Mouse (Mus musculus) bone marrow, adult 2 months (tissue): ENCODE results near the gene Fam241b. TPM values are rescaled to one million over a fixed set of nuclear protein-coding genes. Genes with fewer than 3 reads are reported as not detected.

ENCODE experiments used
- H3K27ac ChIP-seq: fragments of 200-500 bp; 2 replicates; pipeline ENCODE4 v1.5.1; 2012; ENCODE audit warnings: low read depth, mild to moderate bottlenecking, control low read depth, inconsistent platforms, low read length; ENCODE audit not compliant: control insufficient read depth, poor library complexity, insufficient read depth
- H3K4me1 ChIP-seq: fragments of 200-500 bp; 2 replicates; pipeline ENCODE4 v1.6.1; 2011; ENCODE audit warnings: low read length; ENCODE audit not compliant: control insufficient read depth, insufficient read depth
- H3K4me3 ChIP-seq: fragments of 200-500 bp; replicated peaks from 2 replicates; pipeline ENCODE3; 2011; ENCODE audit warnings: mild to moderate bottlenecking, low read depth, low read length, control low read depth; ENCODE audit not compliant: control insufficient read depth
- CTCF ChIP-seq: fragments of 200-500 bp; IDR thresholded peaks from 2 replicates; pipeline ENCODE4 v1.5.1; 2011; ENCODE audit warnings: low read length, control low read depth; ENCODE audit not compliant: control insufficient read depth, insufficient read depth
- POLR2A ChIP-seq: fragments of 200-500 bp; IDR thresholded peaks from 2 replicates; pipeline ENCODE4 v1.6.1; 2011; ENCODE audit warnings: low read depth, mild to moderate bottlenecking, control low read depth, low read length, borderline replicate concordance; ENCODE audit not compliant: control insufficient read depth
- WGBS: fragments of 180-500 bp; shearing (Covaris S2); methylation state at CpG from one replicate; pipeline ENCODE4 v1.1.7; 2018; 5-methylcytosine and 5-hydroxymethylcytosine counted together
- polyA plus RNA-seq: library from polyadenylated mRNA; stranded (reverse); fragments of >200 nt; gene quantifications from 2 replicates; pipeline ENCODE4 v1.2.4, GENCODE M21; 2011; ENCODE audit warnings: low replicate concordance; ENCODE audit not compliant: missing spikeins, insufficient read depth, insufficient read length

Fam241b gene
- polyA plus RNA-seq, 1 experiment: 2.0 TPM

DNA sequence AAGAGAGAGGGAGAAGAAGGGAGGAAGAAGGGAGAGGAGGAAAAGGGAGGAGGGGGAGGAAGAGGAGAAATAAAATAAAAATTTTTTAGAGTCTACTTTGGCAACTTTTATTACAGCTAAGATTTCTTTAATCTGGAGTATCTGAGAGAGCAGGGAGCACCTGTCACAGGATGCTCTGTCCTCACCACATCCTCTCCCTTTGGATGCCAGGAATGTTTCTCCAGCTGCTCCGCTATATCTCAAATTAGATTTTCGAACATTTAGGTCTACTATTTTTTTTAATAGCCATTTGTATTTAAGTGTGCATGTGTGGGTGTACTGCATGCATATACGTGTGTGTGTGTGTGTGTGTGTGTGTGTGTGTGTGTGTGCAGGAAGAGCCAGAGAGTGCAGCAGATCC lies 36.2 kb upstream of the Fam241b start:
- TF ChIP-seq POLR2A: no peak
- no peak for TF ChIP-seq CTCF
- Histone ChIP-seq H3K27ac (no peak overlapping the region), H3K4me1 (no peaks in the 10 kb centered on the region), H3K4me3 (no peak overlapping the region)
- WGBS: 83% methylated on average over 3 of the region's 3 CpGs

DNA sequence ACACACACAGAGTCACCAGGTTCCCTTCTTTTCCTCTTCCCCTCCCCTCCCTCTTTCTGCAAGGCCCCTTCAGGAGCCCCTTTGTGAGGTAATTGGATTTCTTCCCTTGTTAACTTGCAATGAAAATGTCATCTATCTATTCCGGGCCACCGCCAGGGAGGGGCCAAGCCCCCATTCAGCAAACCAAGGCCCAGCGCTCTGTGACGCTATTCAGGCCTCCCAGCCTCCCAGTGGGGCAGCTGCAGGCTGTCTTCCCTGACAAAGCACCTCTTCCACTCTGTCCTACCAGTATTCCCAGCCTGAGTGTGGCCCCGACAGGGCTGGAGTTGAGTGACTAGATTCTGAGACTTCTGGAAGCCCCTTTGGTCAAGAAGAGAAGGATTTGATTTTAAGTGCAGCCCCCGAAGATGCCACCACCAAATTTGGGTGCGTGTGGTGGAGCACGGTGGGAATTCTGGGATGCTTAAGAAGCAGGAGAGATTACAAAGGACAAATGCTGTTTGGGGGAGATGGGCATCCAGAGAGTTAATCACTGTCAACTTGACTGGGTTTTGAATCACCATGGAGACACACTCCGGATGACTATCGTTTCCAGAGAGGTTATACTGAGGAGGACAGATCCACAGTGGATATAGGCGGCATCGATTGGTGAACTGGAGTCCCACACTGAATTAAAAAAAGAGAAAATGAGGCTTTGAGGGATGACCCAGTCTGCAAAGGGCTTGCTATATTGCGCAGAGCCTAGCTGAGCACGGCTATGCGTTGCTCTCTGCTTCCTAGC lies 31.0 kb upstream of the Fam241b start:
- Histone ChIP-seq H3K4me3 (no peak overlapping the region), H3K27ac (no peak overlapping the region), H3K4me1 (no peaks in the 10 kb centered on the region; the same call in 1 of the 2 replicates)
- TF ChIP-seq POLR2A (no peak), CTCF (no peak)
- 80% methylated on average over 15 of the region's 15 CpGs for WGBS

DNA sequence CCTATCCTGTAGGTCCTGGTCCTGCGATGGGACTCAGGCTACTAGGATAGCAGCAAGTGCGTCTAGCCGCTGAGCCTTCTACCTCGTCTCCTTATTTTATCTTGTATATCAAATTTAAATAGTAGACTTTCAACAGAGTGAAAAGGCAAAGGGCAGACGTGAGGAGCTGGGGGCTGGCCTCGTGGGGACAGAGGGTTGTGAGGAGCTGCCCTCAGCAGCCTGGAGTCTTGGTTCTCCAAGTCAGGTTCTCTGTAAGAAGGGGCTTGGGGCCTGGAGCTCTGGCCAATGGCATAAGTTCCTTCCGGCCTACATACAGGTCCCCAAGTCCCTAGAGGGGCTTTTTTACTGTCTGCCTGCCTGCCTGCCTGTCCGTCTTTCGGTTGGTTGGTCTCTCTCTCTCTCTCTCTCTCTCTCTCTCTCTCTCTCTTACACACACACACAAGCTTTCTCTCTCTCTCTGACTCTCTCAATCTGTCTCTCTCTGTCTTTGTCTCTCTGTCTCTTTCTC lies 30.3 kb upstream of the Fam241b start:
- WGBS: 70% methylated on average over 9 of the region's 9 CpGs
- no peak overlapping the region for H3K27ac ChIP-seq

DNA sequence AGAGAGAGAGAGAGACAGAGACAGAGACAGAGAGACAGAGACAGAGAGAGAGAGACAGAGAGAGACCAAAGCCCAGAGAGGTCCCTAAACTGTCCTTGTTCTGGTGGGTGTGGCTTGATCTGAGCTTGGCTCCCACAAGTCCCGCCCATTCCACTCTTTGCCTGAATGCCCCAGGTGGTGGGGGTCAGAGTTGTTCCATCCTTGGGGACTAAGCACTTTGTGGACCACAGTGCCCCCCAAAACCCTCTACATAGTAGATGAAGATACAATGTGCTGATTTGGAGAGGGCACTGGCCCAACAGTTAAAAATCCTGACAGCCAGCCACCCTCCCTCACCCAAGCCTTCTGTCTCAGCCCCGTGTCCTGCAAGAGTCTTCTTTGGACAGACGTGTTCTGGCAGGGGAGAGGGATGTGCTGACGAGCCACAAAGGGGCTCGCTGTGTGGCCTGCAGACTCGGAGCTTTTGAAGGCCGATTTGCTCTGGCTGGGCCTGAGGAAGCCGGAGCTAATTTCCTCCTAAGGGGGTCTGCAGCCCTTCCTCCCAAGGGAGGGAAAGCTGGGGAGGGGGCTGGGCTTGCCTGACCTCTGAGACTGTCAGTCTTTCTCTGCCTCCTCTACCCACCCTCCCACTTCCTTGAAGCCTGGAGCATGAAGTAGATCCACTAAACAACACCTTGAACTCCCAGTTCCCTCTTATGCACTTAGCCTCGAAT lies 29.3 kb upstream of the Fam241b start:
- Histone ChIP-seq H3K4me1 (no peaks in the 10 kb centered on the region; the same call in 1 of the 2 replicates), H3K27ac (no peak overlapping the region), H3K4me3 (no peak overlapping the region)
- TF ChIP-seq POLR2A: no peak
- TF ChIP-seq CTCF: no peak
- WGBS: 43% methylated on average over 9 of the region's 9 CpGs

More for the DNA sequence above, 30.3 kb upstream of the Fam241b start:
- TF ChIP-seq CTCF: no peak
- TF ChIP-seq POLR2A: no peak
- no peak overlapping the region for H3K4me3 ChIP-seq
- H3K4me1 ChIP-seq: no peaks in the 10 kb centered on the region; the same call in 1 of the 2 replicates

DNA sequence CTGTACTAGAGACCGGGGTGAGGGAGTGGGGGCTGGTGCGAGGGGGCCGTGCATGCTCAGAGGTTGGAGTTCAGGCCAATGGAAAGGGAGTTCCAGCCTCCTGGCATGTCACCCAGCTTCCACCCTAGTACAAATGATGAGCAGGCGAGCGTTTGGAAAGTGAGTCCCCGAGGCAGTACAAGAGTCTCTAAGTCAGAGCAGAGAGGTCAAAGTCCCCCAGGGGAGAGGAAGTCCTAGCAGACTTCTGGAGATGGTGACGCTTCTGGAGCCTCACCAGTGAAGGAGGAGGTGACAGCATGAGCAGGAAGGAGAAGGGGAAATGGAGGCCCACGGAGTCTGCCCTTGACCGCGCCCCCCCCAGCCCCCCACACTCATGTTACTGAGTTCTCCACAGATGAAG lies 18.7 kb upstream of the Fam241b start:
- no peak overlapping the region for H3K4me3 ChIP-seq
- WGBS: 20% methylated on average over 10 of the region's 10 CpGs
- H3K4me1 ChIP-seq: no peaks in the 10 kb centered on the region
- no peak overlapping the region for H3K27ac ChIP-seq
- no peak for TF ChIP-seq POLR2A
- no peak for TF ChIP-seq CTCF

DNA sequence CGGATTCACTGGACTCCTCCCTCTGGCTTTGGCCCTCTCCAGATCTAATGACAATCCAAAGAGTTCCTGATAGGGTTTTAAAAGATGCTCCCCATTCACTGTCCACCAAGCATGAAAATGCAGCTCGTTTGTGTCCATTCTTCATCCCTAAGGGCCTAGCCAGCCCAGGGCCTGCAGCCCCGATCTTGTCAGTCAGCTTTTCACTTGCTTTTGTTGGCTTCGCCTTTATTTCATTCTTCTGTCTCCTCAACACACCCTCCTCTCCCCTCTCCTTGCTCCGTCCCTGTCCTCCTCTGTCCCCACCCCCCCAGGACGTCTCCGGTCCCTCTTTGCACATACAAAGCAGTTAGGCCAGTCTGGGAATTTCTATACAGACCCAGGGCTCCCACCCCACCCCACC lies 6.2 kb upstream of the Fam241b start:
- TF ChIP-seq POLR2A: no peak
- TF ChIP-seq CTCF: no peak
- 66% methylated on average over 7 of the region's 7 CpGs for WGBS
- no peak overlapping the region for H3K27ac ChIP-seq
- H3K4me3 ChIP-seq: no peak overlapping the region
- no peaks in the 10 kb centered on the region for H3K4me1 ChIP-seq

DNA sequence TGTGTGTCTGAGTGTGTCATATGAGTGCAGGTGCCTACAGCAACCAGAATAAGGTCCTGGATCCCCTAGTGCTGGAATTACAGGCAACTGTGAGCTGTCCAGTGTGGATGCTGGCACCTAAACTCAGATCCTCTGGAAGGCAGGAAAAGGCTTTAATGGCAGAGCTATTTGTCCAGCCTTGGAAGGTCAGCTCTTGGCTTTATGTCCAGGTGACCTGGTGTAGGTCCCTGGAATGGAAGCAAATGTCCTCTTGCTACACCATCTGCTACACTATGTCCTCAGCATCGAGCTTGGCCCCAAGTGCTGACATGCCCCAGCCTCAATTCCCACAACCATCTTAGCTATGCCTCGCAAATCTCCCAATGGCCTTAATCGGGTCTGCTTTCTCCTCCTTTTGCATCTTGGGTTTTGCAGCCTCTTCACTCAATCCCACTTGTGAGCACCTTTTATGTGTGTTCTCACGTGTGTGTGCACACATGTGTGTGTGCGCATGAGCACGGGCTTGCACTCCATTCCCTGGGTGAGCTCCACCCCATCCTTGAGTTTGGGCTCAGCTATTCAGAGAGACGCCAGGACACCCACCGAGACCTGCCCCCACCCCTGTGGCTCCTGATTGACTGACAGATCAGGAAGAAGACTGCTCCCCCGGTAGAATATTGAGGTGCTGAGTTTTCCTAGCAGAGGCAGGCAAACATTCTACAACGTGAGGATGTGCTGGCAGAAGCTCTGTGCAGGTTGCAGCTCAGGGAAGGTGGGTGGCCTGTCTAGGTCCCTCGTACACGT lies 3.9 kb upstream of the Fam241b start:
- 56% methylated on average over 12 of the region's 12 CpGs for WGBS
- no peaks in the 10 kb centered on the region for H3K4me1 ChIP-seq
- H3K4me3 ChIP-seq: no peak overlapping the region
- TF ChIP-seq CTCF (no peak), POLR2A (no peak)
- no peak overlapping the region for H3K27ac ChIP-seq

DNA sequence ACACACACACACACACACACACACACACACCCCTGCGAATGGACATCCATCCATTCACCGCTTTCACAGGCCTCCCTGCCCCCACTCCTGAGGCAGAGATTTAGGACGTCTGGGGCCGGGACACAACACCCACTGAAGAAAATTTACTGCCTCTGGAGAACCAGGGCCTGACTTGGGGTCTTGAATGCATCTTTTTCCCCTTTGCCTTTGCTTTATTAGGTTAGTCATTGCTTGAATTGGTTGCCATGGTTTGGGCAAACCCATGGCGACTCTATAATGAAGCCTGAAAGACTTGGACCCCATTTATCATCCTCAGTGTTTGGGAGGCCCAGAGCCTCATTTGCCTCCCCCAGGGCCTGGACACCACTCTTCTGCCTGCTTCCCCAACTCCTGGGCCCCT lies 2.2 kb upstream of the Fam241b start:
- Histone ChIP-seq H3K4me1 (no peaks in the 10 kb centered on the region), H3K27ac (no peak overlapping the region), H3K4me3 (no peak overlapping the region)
- WGBS: 78% methylated on average over 5 of the region's 5 CpGs
- no peak for TF ChIP-seq CTCF
- TF ChIP-seq POLR2A: no peak
